Mouse (Mus musculus) left cerebral cortex, postnatal 36 days (tissue): Measurements from ENCODE around the gene Plcg1. TPM values are rescaled to one million over a fixed set of nuclear protein-coding genes. Genes with fewer than 3 reads are reported as not detected.

Source experiments
- DNase-seq, 2 experiments: peaks; one replicate each; pipeline ENCODE4 v3.0.0; 2021 to 2022; ENCODE audit warnings: low spot score in 2 of 2, mixed read lengths in 1 of 2
- intact Hi-C: fragments of 180-260 bp; cut with DNase I; formaldehyde crosslinking; loops from one replicate; pipeline ENCODE4 v1.15.1; 2025
- total RNA-seq, 2 experiments: library from RNA; stranded (reverse); gene quantifications; 2 replicates each; pipeline ENCODE4 v1.2.3; 2021

The Plcg1 gene
- total RNA-seq, 2 experiments from 2014 or later, result 102 to 125 TPM

GRCm38 (mm10) chr2:160764386-160764785 is 33.3 kb downstream of the Plcg1 start:
- intact Hi-C loops, result no loop called here
- no peak for DNase-seq

- DNase-seq, result no peak
- intact Hi-C loops, result no loop called here
Measured at GRCm38 (mm10) chr2:160765096-160765495, 34.0 kb downstream of the Plcg1 start.

GRCm38 (mm10) chr2:160766371-160766771 is 35.3 kb downstream of the Plcg1 start:
- intact Hi-C loops, result no loop called here
- DNase-seq, result no peak

GRCm38 (mm10) chr2:160767201-160767600 is 36.1 kb downstream of the Plcg1 start:
- intact Hi-C loops, result no loop called here
- no peak for DNase-seq

GRCm38 (mm10) chr2:160768097-160768695 is 37.1 kb downstream of the Plcg1 start:
- peak in 1 of 2 experiments; percentile 2 for DNase-seq
- intact Hi-C loops, result no loop called here

GRCm38 (mm10) chr2:160768997-160769396 is 37.9 kb downstream of the Plcg1 start:
- DNase-seq, result peak in 1 of 2 experiments; percentile 3
- intact Hi-C loops, result no loop called here

- intact Hi-C loops, result no loop called here
- peak in 1 of 2 experiments; percentile 3 for DNase-seq
Measured at GRCm38 (mm10) chr2:160770409-160770808, 39.3 kb downstream of the Plcg1 start.

GRCm38 (mm10) chr2:160770871-160771270 is 39.8 kb downstream of the Plcg1 start:
- peak in 1 of 2 experiments; percentile 2 for DNase-seq
- intact Hi-C loops, result no loop called here

- intact Hi-C loops, result no loop called here
Measured at GRCm38 (mm10) chr2:160771325-160772276, 40.5 kb downstream of the Plcg1 start.

GRCm38 (mm10) chr2:160778034-160778433 is 46.9 kb downstream of the Plcg1 start:
- DNase-seq, result no peak
- intact Hi-C loops, result no loop called here

More at GRCm38 (mm10) chr2:160771325-160772276, 40.5 kb downstream of the Plcg1 start:
- peak in 1 of 2 experiments; percentile 3 for DNase-seq

GRCm38 (mm10) chr2:160780154-160780833 is 49.2 kb downstream of the Plcg1 start:
- DNase-seq, result no peak
- intact Hi-C loops, result no loop called here

- DNase-seq, result no peak
- intact Hi-C loops, result no loop called here
Measured at GRCm38 (mm10) chr2:160780834-160781219, 49.7 kb downstream of the Plcg1 start.

GRCm38 (mm10) chr2:160786333-160786732 is 55.2 kb downstream of the Plcg1 start:
- DNase-seq, result no peak
- intact Hi-C loops, result no loop called here

GRCm38 (mm10) chr2:160789046-160789445 is 57.9 kb downstream of the Plcg1 start:
- intact Hi-C loops, result no loop called here
- no peak for DNase-seq

- no peak for DNase-seq
- intact Hi-C loops, result no loop called here
Measured at GRCm38 (mm10) chr2:160789741-160790140, 58.6 kb downstream of the Plcg1 start.

GRCm38 (mm10) chr2:160793117-160793516 is 62.0 kb downstream of the Plcg1 start:
- no peak for DNase-seq
- intact Hi-C loops, result no loop called here

- DNase-seq, result peak in 1 of 2 experiments; percentile 41
- intact Hi-C loops, result no loop called here
Measured at GRCm38 (mm10) chr2:160796973-160797372, 65.9 kb downstream of the Plcg1 start.

GRCm38 (mm10) chr2:160798206-160798605 is 67.1 kb downstream of the Plcg1 start:
- intact Hi-C loops, result no loop called here
- no peak for DNase-seq

- intact Hi-C loops, result no loop called here
- DNase-seq, result no peak
Measured at GRCm38 (mm10) chr2:160800967-160801366, 69.9 kb downstream of the Plcg1 start.

- no peak for DNase-seq
- intact Hi-C loops, result no loop called here
Measured at GRCm38 (mm10) chr2:160802326-160802725, 71.2 kb downstream of the Plcg1 start.
